Mouse (Mus musculus) gastrocnemius, postnatal 10 days (tissue): ENCODE measurements around the gene Clint1. TPM values are rescaled to one million over a fixed set of nuclear protein-coding genes. Genes with fewer than 3 reads are reported as not detected.
"Not testable (repeated sequence)": the region's sequence is repeated elsewhere in the genome, so short reads cannot be mapped to it uniquely, and the experiment has no call there.

Experiments used
- DNase-seq: peaks from one replicate; pipeline ENCODE4 v3.0.0; 2021; ENCODE audit warnings: mixed read lengths
- total RNA-seq, 2 experiments: library from RNA; stranded (reverse); gene quantifications; 2 replicates each; pipeline ENCODE4 v1.2.3; 2021

Clint1 gene
- total RNA-seq, 2 experiments from 2014 or later = 44.9 to 51.3 TPM

DNA sequence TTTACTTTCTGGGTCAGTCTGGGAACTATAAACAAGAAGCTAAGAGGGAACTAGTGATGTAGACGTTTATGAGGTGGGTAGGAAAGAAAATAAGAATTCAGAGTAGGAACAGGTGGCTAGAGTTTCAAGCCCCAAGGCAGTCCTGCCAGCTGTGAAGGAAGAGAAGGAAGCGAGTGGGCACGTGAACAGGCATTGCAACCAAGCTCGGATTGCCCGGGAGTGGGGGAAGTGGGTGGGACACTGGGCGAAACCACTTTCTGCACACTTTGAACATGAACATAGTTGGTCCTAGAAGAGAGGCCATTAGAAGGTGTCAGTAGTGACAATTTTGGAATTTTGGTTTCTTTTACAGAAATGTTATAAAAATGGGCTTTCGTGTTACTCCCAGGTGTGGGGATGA lies 4.3 kb upstream of the Clint1 start:
- DNase-seq = no peak

- DNase-seq = no peak
Observed at GRCm38 (mm10) chr11:45848253-45848652, 3.6 kb upstream of the Clint1 start.

GRCm38 (mm10) chr11:45849203-45849602 lies 2.6 kb upstream of the Clint1 start:
- no peak for DNase-seq

DNA sequence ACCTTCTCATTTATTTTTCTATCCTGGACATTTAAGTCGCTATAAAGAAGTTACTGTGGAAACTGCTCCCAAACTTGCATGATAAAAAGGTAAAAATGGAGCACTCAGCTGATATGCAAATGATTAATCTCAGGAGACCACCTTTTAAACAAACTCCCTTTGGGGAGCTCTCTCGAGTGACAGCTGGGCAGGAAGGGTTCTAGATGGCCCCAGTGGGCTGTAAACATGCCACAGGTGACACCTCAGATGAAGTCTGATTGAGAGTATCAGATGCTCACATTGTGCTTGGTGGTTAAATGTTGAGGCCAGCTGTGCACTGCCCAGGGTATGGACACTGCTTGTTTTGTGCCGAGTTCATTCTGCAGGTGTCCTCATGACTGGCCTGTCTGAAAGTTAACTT lies 2.0 kb upstream of the Clint1 start:
- no peak for DNase-seq

GRCm38 (mm10) chr11:45850317-45850716 lies 1.5 kb upstream of the Clint1 start:
- no peak for DNase-seq

DNA sequence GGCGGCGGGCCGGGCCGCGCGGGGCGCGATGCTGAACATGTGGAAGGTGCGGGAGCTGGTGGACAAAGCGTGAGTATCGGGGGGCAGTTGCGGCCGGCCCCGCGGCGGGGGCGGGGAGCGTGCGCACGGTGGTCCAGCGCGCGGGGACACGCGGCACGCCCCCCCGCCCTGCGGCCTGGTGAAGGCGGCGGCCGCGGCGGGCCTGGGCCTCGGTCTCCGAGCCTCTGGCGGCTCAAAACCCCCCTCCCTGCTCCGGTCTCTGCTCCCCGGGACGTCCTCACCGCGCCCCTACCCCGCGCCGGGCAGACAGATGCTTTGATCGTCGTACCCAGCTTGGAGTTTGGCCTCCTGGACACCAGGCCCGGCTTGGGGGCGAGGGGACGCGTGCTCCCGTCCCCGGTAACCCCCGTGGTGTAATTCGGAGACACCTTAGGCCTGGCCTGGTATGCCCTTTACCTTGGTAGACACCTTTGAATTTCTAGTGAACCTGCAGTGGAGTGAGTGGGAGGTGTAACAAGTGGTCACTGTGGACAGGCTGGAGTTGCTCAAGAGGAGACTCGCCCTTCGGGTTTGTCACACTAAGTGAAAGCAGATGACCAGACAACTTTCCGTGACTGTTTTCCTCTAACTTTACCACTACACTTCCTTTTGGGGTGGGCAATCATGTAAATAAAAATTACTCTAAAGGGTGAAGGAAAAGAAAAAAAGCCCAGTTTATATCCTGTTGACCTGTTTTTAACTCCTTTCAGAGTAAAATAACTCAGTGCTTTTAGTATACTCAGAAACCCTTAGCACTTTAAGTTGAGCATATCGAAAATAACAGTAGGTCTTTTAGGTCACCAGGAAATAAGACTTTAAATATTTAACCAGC lies 508 bp downstream of the Clint1 start:
- DNase-seq = no peak

DNA sequence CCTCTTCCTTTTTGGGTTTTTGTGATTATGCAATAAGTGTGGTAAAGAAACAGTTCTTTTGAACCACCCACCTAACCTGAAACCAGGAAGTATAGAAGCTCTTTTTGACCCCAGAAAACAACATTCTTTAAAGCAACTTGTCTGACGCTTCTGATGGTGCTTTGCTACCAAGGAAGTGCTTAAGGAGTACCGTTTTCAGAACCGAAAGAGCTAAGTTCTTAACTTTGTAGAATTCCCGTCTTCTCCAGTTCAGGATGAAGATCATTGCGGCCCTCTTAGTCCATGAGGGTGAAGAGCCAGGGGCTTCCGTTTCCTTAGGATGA lies 1.1 kb downstream of the Clint1 start:
- DNase-seq = no peak

GRCm38 (mm10) chr11:45853916-45854315 lies 2.1 kb downstream of the Clint1 start:
- no peak for DNase-seq

GRCm38 (mm10) chr11:45854381-45854780 lies 2.5 kb downstream of the Clint1 start:
- DNase-seq = no peak

GRCm38 (mm10) chr11:45855407-45856148 lies 3.7 kb downstream of the Clint1 start:
- DNase-seq = no peak

GRCm38 (mm10) chr11:45856149-45856516 lies 4.3 kb downstream of the Clint1 start:
- no peak for DNase-seq

DNA sequence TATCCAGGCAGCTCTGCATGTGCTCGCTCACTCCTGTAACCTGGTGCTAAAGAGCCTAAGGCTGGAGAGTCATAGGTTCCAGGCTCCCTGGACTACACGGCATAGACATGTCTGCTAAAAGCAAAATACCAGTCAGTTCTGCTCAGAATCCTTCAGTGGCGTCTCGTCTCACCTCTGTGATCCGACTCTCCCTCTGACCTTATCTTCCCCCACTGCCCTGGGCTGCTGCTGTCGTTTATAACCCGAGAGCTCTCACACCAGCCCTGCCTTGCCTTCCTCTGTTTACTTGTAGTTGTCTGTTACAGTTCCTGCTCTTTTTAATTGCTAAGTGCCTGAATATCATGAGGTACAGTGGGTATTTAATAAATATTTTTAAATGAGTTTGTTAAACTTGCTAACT lies 9.5 kb downstream of the Clint1 start:
- DNase-seq = no peak

DNA sequence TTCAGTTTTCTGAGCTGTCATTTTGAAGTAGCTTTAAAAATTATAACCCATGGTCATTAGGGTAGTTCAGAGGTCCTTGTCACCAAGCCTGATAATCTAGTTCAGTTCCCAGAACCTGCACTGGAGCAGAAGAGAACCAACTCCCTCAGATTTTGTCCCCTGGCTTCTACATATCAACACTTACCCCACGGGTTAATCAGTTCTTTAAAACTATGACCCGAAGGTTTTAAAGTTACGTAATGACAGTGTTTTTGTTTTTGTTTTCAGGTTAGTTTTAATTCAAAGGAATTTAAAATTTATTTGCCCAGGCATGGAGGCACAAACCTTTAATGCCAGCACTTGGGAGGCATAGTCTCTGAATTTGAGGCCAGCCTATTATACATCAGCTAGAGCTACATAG lies 12.6 kb downstream of the Clint1 start:
- no peak for DNase-seq

- DNase-seq = no peak
Observed at GRCm38 (mm10) chr11:45865861-45866260, 14.0 kb downstream of the Clint1 start.

GRCm38 (mm10) chr11:45866534-45866933 lies 14.7 kb downstream of the Clint1 start:
- DNase-seq = no peak

DNA sequence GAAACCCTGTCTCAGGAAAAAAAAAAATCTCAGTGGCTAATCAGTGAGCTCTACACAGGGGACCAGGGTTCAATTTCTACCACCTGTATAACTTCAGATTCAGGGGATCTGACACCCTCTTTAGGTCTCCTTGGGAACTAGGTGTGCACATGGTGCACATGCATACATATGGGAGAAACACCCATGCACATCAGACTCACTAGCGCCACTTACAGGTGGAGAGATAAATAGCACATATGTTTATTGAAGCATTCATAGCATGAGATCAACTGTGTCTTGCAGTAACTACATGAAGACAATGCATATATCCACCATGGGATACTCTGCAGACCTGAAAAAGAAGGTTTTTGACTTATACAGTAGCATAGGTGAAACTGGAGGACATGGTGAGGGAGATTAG lies 21.8 kb downstream of the Clint1 start:
- no peak for DNase-seq

DNA sequence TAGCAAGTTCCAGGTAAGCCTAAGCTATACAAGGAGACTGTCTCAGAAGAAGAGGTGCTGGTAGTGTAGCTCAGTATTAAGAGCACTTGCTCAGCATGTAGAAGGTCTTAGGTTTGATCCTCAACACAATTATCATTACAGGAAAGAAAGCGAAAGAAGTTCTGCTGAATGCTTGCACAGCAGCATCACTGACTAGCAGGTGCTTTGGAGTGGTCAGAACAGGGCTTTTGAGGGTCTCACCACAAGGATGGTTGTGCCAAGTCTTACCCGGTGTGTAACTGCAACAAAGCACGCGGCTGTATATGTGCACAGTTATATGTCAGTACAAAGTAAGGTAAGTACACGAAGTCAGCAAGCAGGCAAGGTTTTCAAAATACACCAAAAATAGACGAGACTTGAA lies 22.4 kb downstream of the Clint1 start:
- DNase-seq = no peak

DNA sequence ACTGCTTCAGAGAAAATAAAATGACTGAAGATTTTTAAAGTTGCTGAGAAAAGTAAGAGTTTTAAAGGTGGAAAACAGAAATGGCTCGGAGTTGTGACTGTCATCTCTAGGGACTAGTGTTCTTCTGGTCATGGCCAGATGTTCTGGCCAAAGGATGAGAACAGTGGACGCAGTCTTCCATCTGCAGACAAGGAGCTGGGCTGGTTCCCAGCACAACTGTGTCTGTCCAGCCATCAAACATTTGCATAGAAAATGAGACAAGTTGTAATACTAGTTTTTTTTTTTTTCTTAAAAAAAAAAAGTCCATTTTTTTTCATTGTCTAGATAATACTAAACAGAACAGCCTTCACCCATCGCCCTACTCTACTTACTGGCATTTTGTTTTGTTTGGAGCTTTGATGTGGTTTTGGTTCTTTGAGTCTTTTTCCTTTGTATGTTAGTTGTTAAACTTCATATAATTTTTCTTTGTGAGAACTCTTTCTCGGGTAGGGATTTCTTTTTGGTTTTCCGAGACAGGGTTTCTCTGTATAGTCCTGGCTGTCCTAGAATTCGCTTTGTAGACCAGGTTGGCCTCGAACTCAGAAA lies 23.6 kb downstream of the Clint1 start:
- DNase-seq = peak; percentile 18

DNA sequence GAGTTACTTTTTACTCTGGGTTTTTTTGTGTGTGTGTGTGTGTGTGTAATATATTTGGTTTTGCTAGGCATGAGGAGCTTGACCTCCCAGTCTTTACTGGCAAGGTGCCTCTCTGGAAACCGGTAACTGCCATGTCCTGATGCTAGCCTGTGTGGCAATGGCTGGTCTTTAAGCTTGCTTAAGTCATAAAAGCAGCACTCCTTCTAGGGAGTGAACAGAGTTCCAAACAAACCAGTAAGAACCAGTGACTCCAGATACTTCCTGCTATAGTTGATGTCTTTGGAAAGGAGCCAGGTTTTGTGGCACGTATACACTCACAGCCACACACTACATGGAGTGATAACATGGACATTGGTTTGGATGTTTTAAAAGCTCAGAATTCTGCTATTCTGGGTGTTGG lies 24.2 kb downstream of the Clint1 start:
- no peak for DNase-seq

GRCm38 (mm10) chr11:45879366-45879765 lies 27.5 kb downstream of the Clint1 start:
- DNase-seq = not testable (repeated sequence)

DNA sequence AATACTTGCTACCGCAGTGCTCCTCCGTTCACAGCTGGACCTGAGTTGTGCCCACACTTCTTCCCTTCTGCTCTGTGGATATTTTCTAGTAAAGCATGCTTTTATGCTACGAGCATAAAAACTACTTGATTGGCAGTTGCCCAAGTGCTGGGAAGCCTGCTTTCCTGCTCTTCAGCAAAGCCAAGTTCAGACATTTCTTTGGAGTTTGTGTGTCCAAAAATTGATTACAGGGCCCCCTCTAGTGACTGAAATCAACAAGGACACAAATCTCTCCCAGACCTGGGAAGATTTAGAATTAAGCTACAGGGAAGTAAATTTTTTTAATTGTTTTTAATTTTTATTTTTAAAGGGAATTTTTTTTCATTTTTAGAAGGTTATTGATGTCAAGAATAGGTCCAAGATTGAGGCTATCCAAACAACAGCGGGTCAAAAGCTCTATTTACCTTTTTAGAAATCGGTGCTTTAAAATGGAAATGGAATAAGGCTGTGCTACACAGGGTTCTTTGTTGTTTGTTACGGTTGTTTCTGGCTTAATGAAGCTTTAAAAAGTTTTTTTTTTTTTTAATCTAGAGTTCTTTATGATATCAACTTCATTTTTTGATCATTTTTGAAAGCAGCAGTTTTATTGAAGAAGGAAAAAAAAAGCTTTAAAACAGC lies 29.3 kb downstream of the Clint1 start:
- DNase-seq = peak; percentile 52

DNA sequence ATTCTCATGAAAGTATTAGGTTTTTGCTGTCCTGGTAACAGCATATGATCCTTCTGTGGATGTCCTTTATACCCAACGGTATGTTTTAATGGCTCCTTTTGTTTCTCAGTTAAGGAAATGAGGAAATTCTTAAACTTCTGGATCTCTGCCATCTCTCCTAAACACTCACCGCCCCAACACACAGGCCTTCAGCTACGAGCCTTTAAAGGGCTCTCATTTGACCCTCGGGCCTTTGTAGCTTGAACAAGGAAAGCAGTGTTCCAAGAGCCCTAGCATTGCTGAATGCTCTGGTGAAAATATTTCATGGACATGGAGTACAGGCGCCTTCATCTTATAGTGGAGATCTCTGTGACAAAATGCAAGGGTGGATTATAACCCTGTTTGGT lies 29.8 kb downstream of the Clint1 start:
- DNase-seq = no peak
